In the genomic region with DNA sequence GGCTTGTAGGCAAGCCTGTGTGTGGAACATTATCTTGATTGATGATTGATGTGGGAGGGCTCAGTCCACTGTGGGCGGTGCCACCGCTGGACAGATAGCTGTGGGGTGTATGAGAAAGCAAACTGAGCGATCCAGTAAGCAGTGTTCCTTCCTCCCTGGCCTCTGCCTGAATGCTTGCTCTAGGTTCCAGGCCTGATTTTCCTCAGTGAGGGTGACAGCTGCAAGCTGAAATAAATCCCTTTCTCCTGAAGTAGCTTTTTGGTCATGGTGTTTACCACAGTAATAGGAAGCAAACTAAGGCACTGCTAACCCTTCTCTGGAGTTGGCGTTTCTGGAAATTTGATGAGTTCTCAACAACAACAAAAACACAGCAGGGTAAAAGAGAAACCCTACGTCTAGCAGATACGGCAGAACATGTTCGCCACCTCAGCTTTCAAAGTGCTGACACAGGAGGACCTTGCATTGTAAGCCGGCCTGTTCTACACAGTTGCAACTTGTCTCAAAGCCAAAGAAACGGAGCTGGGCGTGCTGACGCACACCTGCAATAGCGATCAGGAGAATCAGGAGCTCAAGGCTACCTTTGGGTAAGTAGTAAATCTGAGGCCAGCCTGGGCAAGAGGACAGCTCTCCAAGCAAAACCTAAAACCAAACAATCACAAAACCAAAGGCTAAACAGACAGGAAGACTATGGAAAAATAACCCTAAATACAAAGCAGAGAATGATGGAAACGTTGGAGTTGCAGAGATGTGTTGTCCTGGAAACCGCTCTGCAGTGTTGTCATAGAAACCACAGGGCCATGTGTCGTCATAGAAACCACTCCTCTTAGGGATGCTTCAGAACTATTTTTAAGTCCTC, we compare ENCODE assay signal across 10 mouse cellular contexts. TPM values are rescaled to one million over a fixed set of nuclear protein-coding genes. Genes with fewer than 3 reads are reported as not detected.
DNase-seq lines count a peak whose midpoint lies in the region; ATAC-seq and TF ChIP-seq lines count a peak whose summit lies in the region.
"Had no signal": no experiment of that assay in that cellular context is flagged by ENCODE, and none has a peak within 500 bp of the region (broad histone marks: within the 10 kb centered on the region; RNA-seq: fewer than 3 reads in every experiment).

No protein-coding gene starts in this region.

- intact Hi-C loops in gastrocnemius, adult 2 months (cut with DNase I): no loop called here
- intact Hi-C loops in gastrocnemius, postnatal 36 days (cut with DNase I): no loop called here

- no peaks in the 10 kb centered on the region for H3K79me2 ChIP-seq in myocyte (ENCODE audit: control insufficient read depth, insufficient read depth)

- H3K9ac ChIP-seq in forebrain, embryonic 12.5 days: peak overlapping the region; percentile 25; the same call in 1 of the 2 replicates

- H3K27me3 ChIP-seq in forebrain, embryonic 12.5 days: no peaks in the 10 kb centered on the region
- no peaks in the 10 kb centered on the region for H3K27me3 ChIP-seq in myocyte (ENCODE audit: control insufficient read depth, insufficient read depth, insufficient read length)

- H3K36me3 ChIP-seq in forebrain, embryonic 12.5 days (replicated peaks): no peaks in the 10 kb centered on the region; the same call in 1 of the 2 replicates
- H3K36me3 ChIP-seq in myocyte (ENCODE audit: control insufficient read depth, insufficient read depth): no peaks in the 10 kb centered on the region

- WGBS in forebrain, embryonic 12.5 days: 52% methylated on average over 15 of the region's 15 CpGs

- no peak overlapping the region for H3ac ChIP-seq in myocyte (ENCODE audit: control insufficient read depth, insufficient read length)

- 0 out of 2 replicates have a peak overlapping the region, but pooled peaks have one; percentile 4 for H3K27ac ChIP-seq in gastrocnemius, adult 2 months
- peak overlapping the region; percentile 89 for H3K27ac ChIP-seq in forebrain, embryonic 12.5 days

- H3K4me3 ChIP-seq in gastrocnemius, adult 2 months: peak overlapping the region; percentile 11; the same call in 1 of the 2 replicates
- H3K4me3 ChIP-seq in forebrain, embryonic 12.5 days (replicated peaks): no peak overlapping the region
- H3K4me3 ChIP-seq in myocyte: no peak overlapping the region

- H3K4me2 ChIP-seq in forebrain, embryonic 12.5 days: peak overlapping the region; percentile 33
- peak overlapping the region; percentile 80 for H3K4me2 ChIP-seq in myocyte (ENCODE audit: low read depth)

- TF ChIP-seq POLR2A in myocyte (IDR thresholded peaks at IDR 0.05; ENCODE audit: insufficient read length, low read depth): no peak

- peak; percentile 57; the same call in 1 of the 2 replicates for ATAC-seq in forebrain, embryonic 12.5 days (ENCODE audit: low FRiP score)
- ATAC-seq: inflammation-experienced regulatory T-cells, adult 6 months had no signal

- no peak for DNase-seq in gastrocnemius, adult 2 months
- no peak for DNase-seq in gastrocnemius, postnatal 36 days
- peak; percentile 69 to 81 for DNase-seq in layer of hippocampus, adult 8-10 months (ENCODE audit: low spot score in 2 of 2)
- DNase-seq in heart, adult 11 months: no peak
- DNase-seq in lung, postnatal 14 days: no peak
- no peak for DNase-seq in heart, adult 18-20 months
- DNase-seq: cerebellum, adult 11 months had no signal

- no peak for TF ChIP-seq CTCF in gastrocnemius, adult 2 months (IDR thresholded peaks at IDR 0.05)

- H3K9me3 ChIP-seq in forebrain, embryonic 12.5 days: no peaks in the 10 kb centered on the region

- H3K4me1 ChIP-seq in forebrain, embryonic 12.5 days: peaks cover 44% of the 10 kb centered on the region

TF ChIP-seq in myocyte, 11 proteins besides CTCF, POLR2A, EP300 and RAD21:
- TF ChIP-seq POLR2AphosphoS2 (IDR thresholded peaks at IDR 0.05; ENCODE audit: insufficient read length, low read depth) (no peak), MYOD1 (IDR thresholded peaks at IDR 0.05; ENCODE audit: control insufficient read depth in 1 of 3, insufficient read length in 2 of 3, low read depth in 2 of 3) (peak; percentile 73 to 76 (median 75)), MYOG (IDR thresholded peaks at IDR 0.05; ENCODE audit: control insufficient read depth in 1 of 3, insufficient read depth in 1 of 3, insufficient read length in 2 of 3, low read depth in 2 of 3) (peak; percentile 21 to 80 (median 37))

RNA-seq across cellular contexts. Expression of a gene that starts 2.8 kb away (rescaled TPM):
- total RNA-seq in gastrocnemius, adult 2 months (2021): not detected
- total RNA-seq in gastrocnemius, postnatal 36 days (2021): not detected
- 32.3 and 37.0 TPM in 2 replicates for polyA plus RNA-seq in forebrain, embryonic 12.5 days (2016; fragmentation: Nextera tagmentation; extraction: Ambion mirVana)
- total RNA-seq in layer of hippocampus, adult 8-10 months (2022): 100 to 1,000 TPM in 2 of 4 experiments, 10 to 100 TPM in 2; 93.0 to 128 (median 106) TPM
- 0.05 TPM for polyA plus RNA-seq in myocyte (2012; fragmentation: generic; extraction: Trizol)
- not detected for total RNA-seq in heart, adult 18-20 months (2021)
- polyA plus RNA-seq: inflammation-experienced regulatory T-cells, adult 6 months had no signal

RNA-seq across cellular contexts. Expression of a gene that starts 12.2 kb away (rescaled TPM):
- total RNA-seq in gastrocnemius, adult 2 months (2021): under 1 TPM; 0.74 to 0.86 TPM
- total RNA-seq in gastrocnemius, postnatal 36 days (2021): 1 to 10 TPM; 1.5 to 2.2 TPM
- polyA plus RNA-seq in forebrain, embryonic 12.5 days (2016; fragmentation: Nextera tagmentation; extraction: Ambion mirVana): 52.6 and 53.3 TPM in 2 replicates
- 100 to 1,000 TPM; 311 to 360 (median 338) TPM for total RNA-seq in layer of hippocampus, adult 8-10 months (2022)
- polyA plus RNA-seq in myocyte (2012; fragmentation: generic; extraction: Trizol): 44.4 TPM
- 1 to 10 TPM; 3.7 to 4.0 TPM for total RNA-seq in heart, adult 18-20 months (2021)
- polyA plus RNA-seq: inflammation-experienced regulatory T-cells, adult 6 months had no signal

RNA-seq across cellular contexts. Expression of a gene that starts 26.2 kb away (rescaled TPM):
- not detected for total RNA-seq in gastrocnemius, adult 2 months (2021)
- total RNA-seq in gastrocnemius, postnatal 36 days (2021): not detected
- 1.6 and 1.7 TPM in 2 replicates for polyA plus RNA-seq in forebrain, embryonic 12.5 days (2016; fragmentation: Nextera tagmentation; extraction: Ambion mirVana)
- total RNA-seq in layer of hippocampus, adult 8-10 months (2022): 10 to 100 TPM; 47.3 to 63.6 (median 51.9) TPM
- polyA plus RNA-seq in myocyte (2012; fragmentation: generic; extraction: Trizol): not detected
- under 1 TPM in 1 of 2 experiments, not detected in 1; 0.08 TPM for total RNA-seq in heart, adult 18-20 months (2021)

RNA-seq across cellular contexts. Expression of a gene that starts 32.7 kb away (rescaled TPM):
- total RNA-seq in gastrocnemius, adult 2 months (2021): 100 to 1,000 TPM; 290 to 400 TPM
- 100 to 1,000 TPM; 297 to 327 TPM for total RNA-seq in gastrocnemius, postnatal 36 days (2021)
- polyA plus RNA-seq in forebrain, embryonic 12.5 days (2016; fragmentation: Nextera tagmentation; extraction: Ambion mirVana): 227 and 234 TPM in 2 replicates
- total RNA-seq in layer of hippocampus, adult 8-10 months (2022): 1,000 to 10,000 TPM; 1,722 to 2,104 (median 1,900) TPM
- polyA plus RNA-seq in myocyte (2012; fragmentation: generic; extraction: Trizol): 336 TPM
- total RNA-seq in heart, adult 18-20 months (2021): 100 to 1,000 TPM; 166 to 200 TPM

RNA-seq across cellular contexts. Expression of a gene that starts 35.9 kb away (rescaled TPM):
- total RNA-seq in gastrocnemius, adult 2 months (2021): 1 to 10 TPM in 1 of 2 experiments, under 1 TPM in 1; 0.74 to 1.5 TPM
- 1 to 10 TPM; 1.6 to 2.1 TPM for total RNA-seq in gastrocnemius, postnatal 36 days (2021)
- 9.1 and 11.5 TPM in 2 replicates for polyA plus RNA-seq in forebrain, embryonic 12.5 days (2016; fragmentation: Nextera tagmentation; extraction: Ambion mirVana)
- total RNA-seq in layer of hippocampus, adult 8-10 months (2022): 1 to 10 TPM; 2.0 to 2.6 (median 2.3) TPM
- 21.0 TPM for polyA plus RNA-seq in myocyte (2012; fragmentation: generic; extraction: Trizol)
- total RNA-seq in heart, adult 18-20 months (2021): 1 to 10 TPM; 3.8 to 4.5 TPM

Comparison
In these comparisons a context has a peak if more than half of its experiments do, and no peak if none do; other contexts are left out.
1. DNase-seq: peak in layer of hippocampus, adult 8-10 months (2 of 2); none in gastrocnemius, adult 2 months (single experiment), gastrocnemius, postnatal 36 days (0 of 2), heart, adult 11 months (single experiment), lung, postnatal 14 days (single experiment) and heart, adult 18-20 months (0 of 2).
2. RNA of a gene that starts 2.8 kb away (total RNA-seq): 93.0 to 128 TPM in layer of hippocampus, adult 8-10 months; not detected in gastrocnemius, postnatal 36 days, not detected in gastrocnemius, adult 2 months and not detected in heart, adult 18-20 months; every median in the first group is over 10 times any median in the second.
3. RNA of a gene that starts 12.2 kb away (total RNA-seq): 311 to 360 TPM in layer of hippocampus, adult 8-10 months; 3.7 to 4.0 TPM in heart, adult 18-20 months, 1.5 to 2.2 TPM in gastrocnemius, postnatal 36 days and 0.74 to 0.86 TPM in gastrocnemius, adult 2 months; every median in the first group is over 10 times any median in the second.
4. RNA of a gene that starts 26.2 kb away (total RNA-seq): 47.3 to 63.6 TPM in layer of hippocampus, adult 8-10 months; 0.08 TPM in heart, adult 18-20 months, not detected in gastrocnemius, adult 2 months and not detected in gastrocnemius, postnatal 36 days; every median in the first group is over 10 times any median in the second.